ENCODE assay signal across 28 mouse cellular contexts in the genomic region with DNA sequence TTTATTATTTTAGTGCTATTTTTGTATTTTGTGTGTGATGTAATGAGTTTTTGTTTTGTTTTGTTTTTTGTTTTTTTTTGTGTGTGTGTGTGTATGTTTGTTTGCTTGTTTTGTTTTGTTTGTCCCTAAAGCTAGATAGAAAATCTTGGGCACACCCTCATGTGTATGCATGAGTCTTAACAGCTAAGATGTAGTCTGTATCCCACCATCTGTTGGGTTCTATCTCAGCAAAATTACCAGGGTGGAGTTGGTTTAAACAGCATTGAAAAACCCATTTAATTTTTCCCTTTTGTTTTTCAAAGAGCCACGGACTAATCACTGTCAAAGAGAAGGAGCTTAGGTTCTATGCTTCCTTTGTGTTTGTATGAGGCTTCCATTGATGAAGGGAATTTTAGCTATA. TPM values are rescaled to one million over a fixed set of nuclear protein-coding genes. Genes with fewer than 3 reads are reported as not detected.
DNase-seq lines count a peak whose midpoint lies in the region; ATAC-seq lines count a peak whose summit lies in the region.
"Had no signal": no experiment of that assay in that cellular context is flagged by ENCODE, and none has a peak within 500 bp of the region (broad histone marks: within the 10 kb centered on the region; RNA-seq: fewer than 3 reads in every experiment).

No protein-coding gene starts in this region.

- peak; percentile 72 for ATAC-seq in forebrain, embryonic 14.5 days
- ATAC-seq in forebrain, embryonic 11.5 days (replicated peaks; ENCODE audit: low FRiP score): no peak
- peak; percentile 87 for ATAC-seq in forebrain, embryonic 16.5 days
- ATAC-seq: hindbrain, embryonic 16.5 days; intestine, embryonic 15.5 days; Patski had no signal

- DNase-seq in forebrain, embryonic 14.5 days (ENCODE audit: low spot score): peak; percentile 39
- no peak for DNase-seq in forebrain, embryonic 11.5 days (ENCODE audit: low spot score)
- peak; percentile 13 for DNase-seq in brain, adult 2 months (ENCODE audit: low read depth, low spot score)
- DNase-seq in layer of hippocampus, adult 18-20 months (ENCODE audit: low spot score in 2 of 2): no peak
- DNase-seq in adrenal gland, postnatal 25 days: no peak
- DNase-seq: adrenal gland, postnatal 10 days; B cell, adult 2 months; cerebellum, adult 18-20 months; cerebellum, adult 9-10 months; cerebellum, postnatal 14 days; gastrocnemius, postnatal 25 days; heart, adult 18-20 months; heart, postnatal 10 days; heart, postnatal 36 days; kidney, adult 11 months; kidney, adult 8-10 months had no signal

- H3K4me2 ChIP-seq in forebrain, embryonic 14.5 days (ENCODE audit: low read length): no peak overlapping the region
- no peak overlapping the region for H3K4me2 ChIP-seq in forebrain, embryonic 11.5 days (ENCODE audit: low read depth, low read length, severe bottlenecking)
- no peak overlapping the region for H3K4me2 ChIP-seq in forebrain, embryonic 16.5 days (ENCODE audit: low read length)
- H3K4me2 ChIP-seq: embryonic facial prominence, embryonic 12.5 days; embryonic facial prominence, embryonic 15.5 days; heart, embryonic 12.5 days; heart, embryonic 15.5 days; hindbrain, embryonic 13.5 days; intestine, embryonic 15.5 days had no signal

- no peaks in the 10 kb centered on the region for H3K36me3 ChIP-seq in forebrain, embryonic 14.5 days (ENCODE audit: control insufficient read depth, insufficient read depth, low read length)
- H3K36me3 ChIP-seq in forebrain, embryonic 11.5 days (ENCODE audit: control insufficient read depth, insufficient read depth, low read length): no peaks in the 10 kb centered on the region
- H3K36me3 ChIP-seq in forebrain, embryonic 16.5 days (ENCODE audit: control insufficient read depth, insufficient read depth): no peaks in the 10 kb centered on the region
- H3K36me3 ChIP-seq: embryonic facial prominence, embryonic 12.5 days; embryonic facial prominence, embryonic 15.5 days; G1E; heart, embryonic 12.5 days; heart, embryonic 15.5 days; hindbrain, embryonic 10.5 days; hindbrain, embryonic 13.5 days; intestine, embryonic 15.5 days had no signal

- 21% methylated on average over 1 of the region's 1 CpGs for WGBS in forebrain, embryonic 14.5 days
- WGBS in forebrain, embryonic 11.5 days: 48% methylated on average over 1 of the region's 1 CpGs
- WGBS in forebrain, embryonic 16.5 days: 18% methylated on average over 1 of the region's 1 CpGs

- H3K9me3 ChIP-seq in forebrain, embryonic 14.5 days (replicated peaks; ENCODE audit: control insufficient read depth, low read length): no peaks in the 10 kb centered on the region
- no peaks in the 10 kb centered on the region for H3K9me3 ChIP-seq in forebrain, embryonic 11.5 days (ENCODE audit: control insufficient read depth, low read length)
- no peaks in the 10 kb centered on the region for H3K9me3 ChIP-seq in forebrain, embryonic 16.5 days (ENCODE audit: control insufficient read depth, low read length)
- H3K9me3 ChIP-seq: embryonic facial prominence, embryonic 12.5 days; embryonic facial prominence, embryonic 15.5 days; G1E; heart, embryonic 12.5 days; heart, embryonic 15.5 days; hindbrain, embryonic 10.5 days; hindbrain, embryonic 13.5 days; intestine, embryonic 15.5 days had no signal

- H3K4me3 ChIP-seq in forebrain, embryonic 14.5 days (ENCODE audit: low read depth, low read length): no peak overlapping the region
- H3K4me3 ChIP-seq in forebrain, embryonic 11.5 days (ENCODE audit: low read depth, low read length): no peak overlapping the region
- no peak overlapping the region for H3K4me3 ChIP-seq in forebrain, embryonic 16.5 days (replicated peaks; ENCODE audit: low read length)
- H3K4me3 ChIP-seq: embryonic facial prominence, embryonic 12.5 days; embryonic facial prominence, embryonic 15.5 days; heart, embryonic 12.5 days; heart, embryonic 15.5 days; hindbrain, embryonic 10.5 days; hindbrain, embryonic 13.5 days; intestine, embryonic 15.5 days had no signal

- no peak overlapping the region for H3K9ac ChIP-seq in forebrain, embryonic 14.5 days (ENCODE audit: low read length)
- H3K9ac ChIP-seq in forebrain, embryonic 11.5 days (ENCODE audit: low read length): no peak overlapping the region
- H3K9ac ChIP-seq in forebrain, embryonic 16.5 days (replicated peaks; ENCODE audit: low read depth, low read length): no peak overlapping the region
- H3K9ac ChIP-seq: embryonic facial prominence, embryonic 12.5 days; embryonic facial prominence, embryonic 15.5 days; heart, embryonic 12.5 days; heart, embryonic 15.5 days; hindbrain, embryonic 13.5 days; intestine, embryonic 15.5 days had no signal

- no peaks in the 10 kb centered on the region for H3K4me1 ChIP-seq in forebrain, embryonic 14.5 days (ENCODE audit: control insufficient read depth, insufficient read depth, low read length)
- no peaks in the 10 kb centered on the region for H3K4me1 ChIP-seq in forebrain, embryonic 11.5 days (replicated peaks; ENCODE audit: control insufficient read depth, insufficient read depth, low read length)
- H3K4me1 ChIP-seq in forebrain, embryonic 16.5 days (replicated peaks; ENCODE audit: control insufficient read depth, insufficient read depth, low read length): no peaks in the 10 kb centered on the region
- H3K4me1 ChIP-seq: embryonic facial prominence, embryonic 12.5 days; embryonic facial prominence, embryonic 15.5 days; heart, embryonic 12.5 days; heart, embryonic 15.5 days; hindbrain, embryonic 10.5 days; hindbrain, embryonic 13.5 days; intestine, embryonic 15.5 days had no signal

- H3K27me3 ChIP-seq in forebrain, embryonic 14.5 days (replicated peaks; ENCODE audit: control insufficient read depth, insufficient read depth, low read length): no peaks in the 10 kb centered on the region
- H3K27me3 ChIP-seq in forebrain, embryonic 11.5 days (ENCODE audit: control insufficient read depth, insufficient read depth, low read length): no peaks in the 10 kb centered on the region
- no peaks in the 10 kb centered on the region for H3K27me3 ChIP-seq in forebrain, embryonic 16.5 days (replicated peaks; ENCODE audit: control insufficient read depth, insufficient read depth, low read length)
- H3K27me3 ChIP-seq: CH12.LX; embryonic facial prominence, embryonic 12.5 days; embryonic facial prominence, embryonic 15.5 days; heart, embryonic 15.5 days; hindbrain, embryonic 13.5 days; intestine, embryonic 15.5 days had no signal

- no peak overlapping the region for H3K27ac ChIP-seq in forebrain, embryonic 14.5 days (ENCODE audit: low read depth, low read length)
- no peak overlapping the region for H3K27ac ChIP-seq in forebrain, embryonic 11.5 days (ENCODE audit: low read depth, low read length)
- H3K27ac ChIP-seq in forebrain, embryonic 16.5 days (ENCODE audit: low read length): no peak overlapping the region
- H3K27ac ChIP-seq: embryonic facial prominence, embryonic 12.5 days; embryonic facial prominence, embryonic 15.5 days; heart, embryonic 15.5 days; hindbrain, embryonic 10.5 days; hindbrain, embryonic 13.5 days; intestine, embryonic 15.5 days had no signal

RNA-seq across cellular contexts. Expression of a gene that starts 10.2 kb away (rescaled TPM):
- 176 and 179 TPM in 2 replicates for polyA plus RNA-seq in forebrain, embryonic 14.5 days (2014; fragmentation: Nextera tagmentation; extraction: Ambion mirVana)
- 124 and 129 TPM in 2 replicates for polyA plus RNA-seq in forebrain, embryonic 11.5 days (2014; fragmentation: Nextera tagmentation; extraction: Ambion mirVana)
- polyA plus RNA-seq in forebrain, embryonic 16.5 days (2015; fragmentation: Nextera tagmentation; extraction: Ambion mirVana): 198 and 209 TPM in 2 replicates
- total RNA-seq in layer of hippocampus, adult 18-20 months (2021): 10 to 100 TPM; 57.7 to 58.3 TPM
- total RNA-seq in adrenal gland, postnatal 25 days (2021): 62.3 and 76.0 TPM in 2 replicates

RNA-seq across cellular contexts. Expression of a gene that starts 38.9 kb away (rescaled TPM):
- polyA plus RNA-seq in forebrain, embryonic 14.5 days (2014; fragmentation: Nextera tagmentation; extraction: Ambion mirVana): 94.8 and 97.8 TPM in 2 replicates
- 90.4 and 94.8 TPM in 2 replicates for polyA plus RNA-seq in forebrain, embryonic 11.5 days (2014; fragmentation: Nextera tagmentation; extraction: Ambion mirVana)
- 93.0 and 104 TPM in 2 replicates for polyA plus RNA-seq in forebrain, embryonic 16.5 days (2015; fragmentation: Nextera tagmentation; extraction: Ambion mirVana)
- total RNA-seq in layer of hippocampus, adult 18-20 months (2021): 10 to 100 TPM; 22.6 to 23.2 TPM
- 23.6 and 28.2 TPM in 2 replicates for total RNA-seq in adrenal gland, postnatal 25 days (2021)

Comparison
In these comparisons a context has a peak if more than half of its experiments do, and no peak if none do; other contexts are left out.
1. DNase-seq: peak in forebrain, embryonic 14.5 days (single experiment) and brain, adult 2 months (single experiment); none in forebrain, embryonic 11.5 days (single experiment), layer of hippocampus, adult 18-20 months (0 of 2) and adrenal gland, postnatal 25 days (single experiment).